Mouse (Mus musculus) kidney, postnatal 14 days (tissue): ENCODE results near the gene Foxp1.

Experiments
- DNase-seq: peaks from one replicate; pipeline ENCODE4 v3.0.0; 2022; ENCODE audit warnings: mixed read lengths

The Foxp1 gene

DNA sequence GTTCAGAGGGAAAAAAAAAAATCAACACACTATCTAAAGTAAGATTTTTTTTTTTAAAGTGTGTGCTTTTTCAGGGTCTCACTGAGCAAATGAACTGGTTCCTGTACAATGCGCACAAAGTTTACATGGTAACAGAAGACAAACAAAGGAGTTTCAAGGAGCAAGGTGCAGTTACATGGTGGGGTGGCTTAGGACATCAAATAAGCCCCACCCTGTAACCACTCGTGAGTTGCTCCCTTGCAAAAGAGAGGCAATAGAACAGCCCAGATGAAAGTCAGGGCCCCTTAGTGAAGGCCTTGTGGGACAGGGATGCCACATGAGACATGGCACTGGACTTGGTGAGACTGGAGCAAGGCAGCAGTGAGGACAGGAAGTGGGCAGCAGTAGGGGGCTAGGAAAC is 353.8 kb downstream of the Foxp1 start:
- no peak for DNase-seq

DNA sequence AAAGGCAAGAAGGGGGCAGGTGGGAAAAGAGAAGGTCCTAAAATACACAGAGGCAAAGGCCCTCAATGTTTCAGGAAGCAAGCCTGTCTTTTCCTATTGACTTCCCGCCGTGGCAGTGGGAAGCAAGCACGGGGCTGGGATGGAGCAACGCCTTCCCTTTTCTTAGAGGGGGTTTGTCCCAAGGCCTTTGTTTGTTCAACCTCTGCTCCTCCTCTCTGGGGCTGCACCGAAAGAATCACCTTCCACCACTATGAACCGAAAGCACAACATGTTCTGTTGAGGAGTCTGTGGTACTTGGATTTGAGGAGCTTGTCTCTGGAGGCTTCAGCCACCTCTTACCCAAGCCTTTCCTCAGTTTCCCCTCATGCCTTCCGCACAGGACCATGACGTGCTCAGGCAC is 355.5 kb downstream of the Foxp1 start:
- no peak for DNase-seq

DNA sequence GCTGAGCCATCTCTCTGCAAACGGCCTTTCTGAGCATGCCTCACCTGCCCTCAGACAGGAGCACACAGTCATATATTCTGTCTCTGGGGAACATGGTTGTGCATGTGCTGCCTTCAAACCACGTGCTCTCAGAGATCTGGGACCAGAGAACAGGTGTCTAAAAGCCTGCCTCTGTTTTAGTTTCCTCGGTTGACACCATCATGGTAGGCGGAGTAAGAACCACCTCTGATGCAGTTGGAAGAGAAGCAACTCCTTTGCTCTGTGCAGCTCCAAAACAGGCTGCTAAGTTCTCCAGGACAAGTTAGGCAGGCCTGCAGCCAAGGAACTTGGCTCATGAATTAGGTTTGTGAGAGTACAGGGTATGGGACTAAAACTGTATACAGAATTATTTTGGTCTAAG is 356.4 kb downstream of the Foxp1 start:
- DNase-seq, result no peak

DNA sequence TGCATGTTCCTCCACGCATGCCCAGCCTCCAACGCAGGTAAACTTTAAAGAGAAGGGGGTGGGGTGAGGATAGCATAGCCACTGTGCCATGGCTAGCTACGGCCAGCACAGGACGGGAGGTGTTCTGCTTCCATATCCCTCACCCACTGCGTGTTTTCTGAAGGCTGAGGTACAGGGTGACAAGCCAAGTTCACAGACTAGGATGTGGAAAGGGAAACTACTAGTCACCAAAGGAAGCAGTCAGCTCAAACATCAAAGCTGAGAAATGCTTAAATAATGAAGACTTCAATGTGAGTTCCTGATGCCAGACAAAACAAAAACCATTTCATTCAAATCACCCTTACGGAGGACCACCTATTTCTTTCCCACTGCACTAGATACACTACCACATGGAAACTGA is 357.8 kb downstream of the Foxp1 start:
- DNase-seq, result no peak

DNA sequence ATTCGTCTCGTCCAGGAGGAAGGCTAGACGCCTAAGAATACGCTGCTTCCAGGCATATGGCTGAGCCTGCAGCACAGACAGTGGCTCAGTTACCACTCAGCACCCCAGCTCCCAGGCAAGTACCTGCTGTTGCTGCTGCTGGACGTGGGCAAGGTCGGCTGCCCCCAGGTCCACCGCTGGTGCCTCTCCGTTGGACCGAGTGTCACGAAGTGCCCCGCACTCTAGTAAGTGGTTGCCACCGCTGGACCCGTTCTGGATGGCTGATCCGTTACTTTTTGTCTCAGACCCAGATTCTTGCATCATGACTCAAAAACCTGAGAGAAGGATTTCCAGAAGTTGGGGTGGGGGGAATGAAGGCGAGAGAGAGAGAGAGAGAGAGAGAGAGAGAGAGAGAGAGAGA is 359.8 kb downstream of the Foxp1 start:
- DNase-seq, result peak; percentile 20

DNA sequence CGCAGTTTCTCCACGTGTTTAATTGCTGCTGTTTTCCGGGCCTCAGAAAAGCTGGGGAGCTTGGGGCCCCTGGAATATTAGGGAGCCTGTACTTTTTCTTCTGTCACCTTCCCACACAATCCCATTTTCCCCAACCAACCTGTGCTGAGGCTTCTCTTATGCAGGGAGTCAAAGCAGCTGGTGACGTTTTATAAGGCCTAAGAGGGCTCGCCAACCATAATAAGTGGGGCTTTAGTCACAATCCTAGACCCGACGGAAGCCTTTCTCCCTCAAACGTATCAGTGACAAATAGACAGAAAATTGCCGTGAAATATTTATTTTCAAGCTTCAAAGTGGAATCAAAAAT is 362.2 kb downstream of the Foxp1 start:
- no peak for DNase-seq

DNA sequence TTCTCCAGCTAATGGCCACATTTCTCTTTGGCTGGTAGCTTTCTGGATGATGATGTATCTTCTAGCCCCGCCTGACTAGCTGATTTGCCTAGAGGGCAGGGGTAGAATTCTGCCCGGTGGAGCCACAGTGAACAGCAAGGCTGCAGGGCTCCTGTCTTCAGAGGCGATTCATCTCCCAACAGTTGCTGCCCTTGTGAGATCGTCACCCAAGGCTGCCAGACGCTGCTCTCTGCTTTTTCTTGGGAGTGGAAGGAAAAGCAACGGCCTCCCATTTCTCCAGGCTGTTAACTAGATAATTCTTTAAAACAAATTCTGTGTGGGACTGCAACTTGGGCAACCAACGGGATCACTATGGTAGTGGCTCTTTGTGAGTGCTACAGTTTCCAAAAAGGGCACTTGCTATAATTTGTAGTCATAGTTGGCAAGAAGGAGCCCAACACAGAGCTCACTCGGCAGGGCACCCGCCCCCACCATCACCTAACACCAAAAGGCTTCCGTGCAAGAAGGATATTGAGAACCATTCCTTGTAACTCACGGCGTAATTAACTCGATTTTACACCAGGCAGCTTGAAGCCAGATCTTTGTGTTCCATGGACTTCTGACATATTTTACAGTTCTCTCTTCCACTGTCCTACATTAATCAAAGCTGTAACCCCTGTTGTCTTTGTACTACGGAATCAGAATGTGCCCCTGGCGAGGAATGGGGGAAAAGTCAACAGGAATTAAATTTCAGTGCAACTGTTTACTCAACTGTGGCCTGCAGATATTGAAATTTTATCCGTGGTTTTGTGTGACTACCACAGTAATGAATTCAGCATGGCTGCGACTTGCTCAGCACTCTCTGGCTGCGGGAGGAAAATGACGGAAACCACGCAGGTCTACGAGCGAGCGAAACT is 362.8 kb downstream of the Foxp1 start:
- DNase-seq, result no peak

DNA sequence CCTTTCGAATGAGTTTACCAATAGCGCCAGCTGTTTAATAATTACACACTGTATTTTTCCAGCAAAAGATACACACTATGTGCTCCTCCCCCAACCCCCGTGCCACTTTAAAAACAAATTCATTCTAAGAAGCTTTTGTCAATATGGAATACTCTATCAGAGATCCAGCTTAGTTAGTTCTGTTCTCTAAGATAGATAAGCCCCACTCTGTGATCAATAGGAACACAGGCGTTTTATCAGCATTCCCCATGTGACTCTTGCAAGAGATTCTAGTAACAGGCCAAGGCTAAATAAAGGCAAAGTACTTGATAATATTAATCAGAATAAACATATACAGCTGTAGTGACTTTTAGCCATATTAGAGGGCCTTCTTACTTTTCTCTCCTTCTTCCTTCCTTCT is 368.8 kb downstream of the Foxp1 start:
- no peak for DNase-seq

DNA sequence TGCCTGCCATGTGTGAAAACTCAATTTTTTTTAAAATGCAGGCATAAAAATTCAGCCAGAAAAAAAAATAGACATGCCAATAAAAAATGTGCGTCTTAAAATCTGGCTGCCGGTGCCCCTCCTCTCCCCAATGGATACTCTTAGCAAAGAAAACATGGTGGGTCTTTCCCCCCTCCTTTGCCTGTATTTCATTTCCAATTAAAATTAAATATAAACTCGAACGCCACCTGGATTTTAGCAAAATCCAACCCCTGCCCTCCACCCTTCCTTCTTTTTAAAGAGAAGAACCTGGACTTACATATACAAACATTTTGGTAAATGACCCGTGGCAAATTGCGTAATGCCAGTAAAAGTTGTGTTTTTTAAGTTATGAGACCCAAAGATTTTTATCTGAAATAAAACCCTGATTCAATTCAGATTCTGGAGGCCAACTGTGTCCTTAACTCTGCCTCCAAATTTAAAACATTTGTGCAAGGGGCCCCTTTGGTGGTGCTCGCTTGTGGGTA is 376.1 kb downstream of the Foxp1 start:
- no peak for DNase-seq

DNA sequence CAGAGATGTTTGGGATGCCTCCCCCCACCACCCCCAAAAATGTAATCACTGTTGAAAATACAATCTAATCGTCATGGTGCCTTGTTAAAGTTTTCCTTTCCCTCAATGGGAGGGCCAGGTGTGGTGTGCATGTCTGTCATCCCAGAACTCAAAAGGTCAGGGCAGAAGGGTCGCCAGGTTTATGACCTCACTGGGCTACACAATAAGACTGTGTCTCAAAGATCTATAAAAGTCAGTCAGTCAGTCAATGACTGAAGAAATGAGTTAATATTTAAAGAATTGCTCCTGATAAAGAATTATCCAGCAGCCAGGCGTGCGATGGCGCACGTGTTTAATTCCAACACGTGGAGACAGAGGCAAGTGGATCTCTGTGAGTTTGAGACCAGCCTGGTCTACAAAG is 377.5 kb downstream of the Foxp1 start:
- no peak for DNase-seq

DNA sequence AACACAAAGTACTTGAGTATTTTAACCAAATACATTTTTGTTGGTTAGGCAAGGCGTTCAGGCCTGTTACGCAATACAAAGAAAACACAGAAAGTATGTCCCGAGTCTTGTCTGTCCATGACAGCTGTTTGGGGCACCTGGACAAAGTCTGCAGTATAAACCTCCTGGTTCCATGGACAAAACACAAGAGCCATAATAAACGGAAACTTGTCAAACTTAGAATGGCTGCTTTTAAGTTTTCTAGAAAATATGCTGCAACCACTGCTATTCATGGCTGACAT is 378.8 kb downstream of the Foxp1 start:
- DNase-seq, result no peak

DNA sequence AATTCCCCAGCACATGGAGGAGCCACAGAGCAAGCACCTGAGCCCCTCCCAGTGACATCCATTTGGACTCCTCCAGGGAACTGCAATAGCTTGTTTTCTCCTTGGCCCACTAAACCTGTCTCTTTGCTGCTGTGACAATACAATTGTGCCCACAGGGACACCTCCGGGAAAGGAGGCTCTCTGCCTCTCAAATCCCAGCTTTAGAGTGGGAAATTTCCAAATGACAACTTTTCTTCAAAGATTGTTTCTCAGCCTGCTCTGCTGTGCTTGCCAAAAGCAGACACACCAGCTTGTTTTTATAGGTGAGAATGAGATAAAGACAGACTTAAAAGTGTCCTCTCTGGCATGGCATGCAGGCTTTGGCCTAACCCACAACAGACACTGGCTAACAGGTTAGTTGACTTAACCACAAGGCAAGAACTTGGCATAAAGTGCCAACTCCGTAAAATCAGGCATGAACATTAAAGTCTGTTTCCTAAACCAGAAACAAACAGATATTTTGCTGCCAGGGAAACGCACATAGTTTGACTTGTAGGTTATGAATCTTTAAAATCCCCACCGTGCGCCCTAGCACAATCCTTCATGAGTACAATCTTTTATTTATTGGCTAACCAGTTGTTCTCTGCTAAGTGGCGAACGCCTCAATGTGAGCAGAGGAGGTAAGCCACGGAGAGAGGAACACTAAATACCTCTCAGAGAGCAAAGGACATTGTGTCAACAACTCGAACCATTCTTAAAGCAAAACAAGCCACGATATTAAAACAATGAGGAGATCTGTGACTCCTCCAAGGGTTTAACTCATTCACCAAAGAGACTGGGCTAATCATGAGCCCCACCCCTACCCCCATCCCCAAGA is 379.4 kb downstream of the Foxp1 start:
- DNase-seq, result peak; percentile 7

DNA sequence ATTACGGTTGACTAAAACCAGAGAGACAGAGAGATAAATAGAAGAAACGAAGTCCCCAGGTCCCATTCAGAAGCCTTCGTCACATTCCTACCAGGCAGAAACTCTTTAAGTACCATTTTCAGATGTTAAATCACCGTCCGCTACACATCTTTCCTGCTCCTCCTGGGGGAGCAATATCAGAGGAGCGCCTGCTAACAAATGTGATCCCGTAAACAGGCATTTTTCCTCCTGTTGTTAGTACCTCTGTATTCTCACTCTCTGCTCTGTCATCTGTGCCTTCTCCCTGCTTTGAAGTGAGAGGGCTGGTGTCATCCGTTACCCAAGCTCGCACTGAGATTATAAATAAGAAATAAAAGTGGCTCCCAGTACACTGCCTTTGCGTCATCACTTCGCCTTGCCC is 384.5 kb downstream of the Foxp1 start:
- no peak for DNase-seq

DNA sequence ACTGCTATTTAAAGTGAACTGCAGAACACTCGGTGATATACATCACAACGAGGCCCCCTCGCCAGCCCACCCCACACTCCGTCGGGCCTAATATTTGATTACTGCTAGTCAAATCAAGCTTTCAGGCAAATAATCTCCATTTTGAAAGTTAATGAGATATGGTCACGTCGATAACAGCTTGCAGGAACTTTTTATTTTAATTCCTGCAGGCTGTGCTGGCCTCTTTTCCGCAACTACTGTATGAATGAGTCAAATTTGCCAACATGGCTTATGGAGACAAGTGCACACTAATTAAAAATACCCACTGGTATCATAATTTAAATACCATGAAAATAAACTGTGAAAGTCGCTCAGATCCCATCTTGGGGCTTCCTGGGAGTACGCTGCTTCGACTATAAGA is 385.4 kb downstream of the Foxp1 start:
- no peak for DNase-seq

DNA sequence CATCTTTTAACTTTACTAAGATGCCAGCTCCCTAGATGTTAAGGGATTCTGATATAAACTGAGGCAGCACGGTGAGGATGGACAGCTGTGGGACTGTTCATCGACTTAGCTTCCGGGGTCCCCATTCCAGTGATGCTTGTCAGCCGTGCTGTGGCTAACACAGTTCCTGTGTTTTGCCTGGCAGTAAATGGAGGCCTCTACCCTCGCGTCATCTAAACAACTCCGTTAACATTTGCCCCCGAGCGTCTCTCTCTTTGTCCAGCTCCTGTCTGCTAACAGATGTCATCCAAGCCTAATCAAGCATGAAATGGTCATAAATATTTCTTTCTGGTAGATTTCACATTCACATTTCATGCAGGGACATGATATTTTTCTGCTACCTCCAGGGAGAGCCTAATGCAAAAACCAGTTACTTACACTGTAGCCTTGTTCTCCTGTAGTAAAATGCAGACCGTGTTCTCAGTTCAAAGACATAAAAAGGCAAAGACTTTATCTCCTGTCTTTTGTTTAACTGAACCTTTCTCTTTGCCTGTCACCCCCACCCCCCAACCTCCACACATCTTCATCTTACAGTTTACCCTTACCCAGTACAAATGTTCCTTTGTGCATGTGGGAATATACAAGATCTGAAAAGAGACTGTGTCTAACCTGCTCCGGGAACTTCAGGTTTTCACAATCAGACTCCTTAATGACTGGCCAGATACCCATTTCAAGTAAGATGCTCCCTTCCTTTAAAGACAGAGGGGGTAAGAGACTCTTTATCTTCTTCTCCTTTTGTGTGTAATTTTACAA is 386.4 kb downstream of the Foxp1 start:
- DNase-seq, result peak; percentile 5

DNA sequence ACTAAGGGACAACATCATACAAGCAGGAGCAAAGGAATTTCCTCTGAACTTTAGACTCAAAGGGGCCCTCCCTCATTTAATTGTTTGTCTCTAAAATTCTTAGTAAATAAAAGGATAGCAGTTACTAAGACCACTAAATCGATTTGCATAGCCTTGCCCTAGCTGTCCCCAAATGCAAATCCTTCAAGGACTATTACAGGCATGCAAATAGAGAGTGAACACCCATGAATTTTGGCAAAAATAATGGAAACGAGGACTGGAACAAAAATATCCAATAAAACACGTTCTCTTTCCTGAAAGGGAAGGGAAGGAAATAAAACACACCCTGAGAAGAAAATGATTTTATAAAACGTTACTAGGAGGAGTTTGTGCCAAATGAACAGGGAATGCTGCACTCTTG is 390.7 kb downstream of the Foxp1 start:
- DNase-seq, result no peak

DNA sequence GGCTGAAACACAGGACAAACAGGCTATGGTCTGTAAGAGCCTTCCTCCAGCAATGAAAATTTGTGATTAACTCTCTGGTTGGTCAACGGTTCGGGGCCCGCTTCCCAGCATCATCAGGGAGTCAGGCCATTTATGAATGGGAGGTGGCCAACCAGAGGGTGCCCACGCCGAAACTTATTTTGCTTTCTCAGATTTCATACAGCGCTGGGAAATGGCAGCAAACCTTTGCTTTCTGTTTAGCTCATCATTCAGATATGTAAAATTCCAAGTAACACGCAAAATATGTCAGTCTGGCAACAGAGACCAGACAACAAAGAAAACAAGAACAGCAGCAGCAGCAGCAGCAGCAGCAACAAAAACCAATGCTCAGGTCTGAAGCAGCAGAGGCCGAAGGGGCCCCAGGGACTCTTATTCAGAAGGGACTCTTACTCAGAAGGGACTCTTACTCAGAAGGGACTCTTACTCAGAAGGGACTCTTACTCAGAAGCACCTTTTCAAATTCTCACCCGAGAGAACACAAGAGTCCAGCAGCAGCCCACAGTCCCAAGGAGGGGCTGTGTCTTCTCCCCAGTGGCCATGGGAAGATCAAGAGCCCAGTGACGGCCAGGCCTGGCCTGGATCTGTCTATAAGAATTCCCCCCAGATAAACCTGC is 391.6 kb downstream of the Foxp1 start:
- no peak for DNase-seq

DNA sequence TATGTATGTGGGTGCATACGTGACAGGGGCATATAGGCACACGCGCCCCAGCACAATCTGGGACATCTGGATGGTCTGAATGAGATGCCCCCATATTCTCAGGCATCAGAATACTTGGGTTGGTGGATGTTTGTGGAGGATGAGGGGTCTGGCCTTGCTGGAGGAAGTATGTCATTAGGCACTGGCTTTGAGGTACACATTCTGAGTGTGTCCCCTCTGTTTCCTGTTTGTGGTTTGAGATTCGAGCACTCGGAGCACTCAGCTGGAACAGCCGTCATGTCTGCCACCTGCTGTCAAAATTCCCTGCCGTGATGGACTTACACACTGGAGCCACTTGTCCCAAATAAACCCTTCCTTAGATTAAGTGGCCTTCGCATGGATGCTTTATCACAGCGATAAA is 395.8 kb downstream of the Foxp1 start:
- no peak for DNase-seq

DNA sequence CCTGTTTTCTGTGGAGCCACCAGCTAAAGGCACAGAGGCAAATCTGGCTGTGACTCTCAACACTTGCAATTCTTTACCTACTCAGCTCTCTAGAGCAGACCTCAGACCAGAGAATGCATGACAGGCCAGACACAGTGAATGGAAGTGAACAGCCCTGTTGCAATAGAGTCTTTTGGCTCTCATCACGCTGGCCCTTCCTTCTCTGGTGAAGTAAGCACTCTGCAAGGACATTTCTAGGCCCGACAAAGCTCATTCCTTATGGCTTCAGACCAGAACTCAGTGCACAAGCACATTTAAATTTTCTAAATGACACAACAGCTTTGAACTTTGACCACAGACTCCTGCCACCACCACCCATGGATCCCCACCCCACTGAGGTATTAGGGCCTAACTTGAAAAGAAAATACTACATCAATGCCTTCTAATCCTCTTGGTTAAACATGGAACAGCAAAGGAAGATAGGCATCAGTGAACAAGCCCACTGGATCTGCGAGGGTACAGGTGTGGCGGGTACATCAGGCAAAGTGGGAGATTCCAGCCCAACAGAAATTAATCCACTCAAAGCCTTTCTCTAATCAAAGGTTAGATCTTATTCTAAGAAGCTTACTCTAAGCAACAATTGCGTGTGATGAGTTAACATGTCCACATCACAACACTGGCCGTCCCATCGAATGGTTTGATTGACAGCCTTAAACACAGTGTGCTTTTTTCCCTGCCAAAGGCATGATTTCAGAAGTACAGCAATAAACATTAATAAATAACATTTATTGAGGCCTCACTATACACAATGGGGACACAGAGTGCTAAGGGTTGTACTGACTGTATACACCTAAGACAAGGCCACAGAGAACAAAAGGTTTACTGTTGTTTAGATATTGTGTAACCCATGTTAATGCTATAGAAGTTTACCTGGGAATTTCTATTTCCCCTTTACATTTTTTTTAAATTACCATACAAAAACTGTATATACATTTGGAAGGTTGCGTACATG is 401.4 kb downstream of the Foxp1 start:
- no peak for DNase-seq

DNA sequence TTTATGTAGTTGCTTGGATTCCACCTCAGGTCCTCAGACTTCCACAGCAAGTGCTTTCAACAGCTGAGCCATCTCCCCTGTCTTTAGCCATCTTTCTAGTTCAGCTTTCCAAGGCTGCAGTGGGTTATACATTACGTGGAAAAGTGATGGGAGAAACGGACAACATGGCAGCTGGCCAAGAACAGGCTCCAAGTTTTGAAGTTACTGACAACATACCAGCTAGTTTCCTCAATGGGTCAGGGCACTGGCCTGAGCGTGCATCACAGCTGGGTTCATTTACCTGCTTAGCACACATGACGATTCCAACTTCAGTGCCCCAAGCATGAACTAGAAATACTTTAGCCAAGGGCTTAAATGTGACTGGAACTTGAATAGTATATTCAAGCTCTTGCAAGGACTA is 404.0 kb downstream of the Foxp1 start:
- peak; percentile 48 for DNase-seq

DNA sequence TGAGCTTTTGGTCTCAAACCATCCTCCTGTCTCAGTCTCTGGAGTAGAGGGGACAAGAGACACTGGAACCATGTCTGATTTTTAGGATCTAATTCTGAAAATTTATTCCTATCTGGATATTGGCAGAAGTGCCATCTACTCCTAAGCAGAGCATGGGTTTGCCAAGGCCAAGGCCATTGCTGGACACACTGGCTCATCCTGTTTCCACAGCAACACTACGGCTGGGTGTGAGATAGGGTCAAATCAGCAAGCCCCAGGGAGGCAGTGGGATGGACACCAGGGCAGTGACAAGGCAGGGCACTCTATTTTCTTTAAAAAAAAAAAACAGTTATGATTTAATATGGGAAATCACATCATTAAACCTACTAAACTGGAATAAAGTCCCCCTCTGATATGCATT is 405.1 kb downstream of the Foxp1 start:
- no peak for DNase-seq

DNA sequence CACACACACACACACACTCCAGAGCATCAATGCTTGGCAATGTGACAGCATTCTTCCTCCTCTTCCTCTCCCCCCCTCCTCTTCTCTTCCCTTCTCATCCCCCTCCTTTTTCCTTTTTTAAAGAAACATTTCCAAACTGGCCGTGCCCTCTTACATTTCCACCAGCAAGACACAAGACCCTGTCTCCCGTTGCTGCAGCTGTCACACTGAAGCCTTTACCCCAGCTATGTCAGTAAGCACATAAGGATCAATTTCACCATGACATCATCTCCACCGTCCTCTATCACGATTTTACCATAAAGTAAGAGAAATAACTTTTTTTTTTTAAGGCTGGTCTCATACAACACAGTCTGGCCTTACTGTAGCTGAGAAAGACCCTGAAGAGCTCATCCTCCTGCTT is 410.7 kb downstream of the Foxp1 start:
- no peak for DNase-seq
